Mouse (Mus musculus): ENCODE data around the gene Miga1. TPM values are rescaled to one million over a fixed set of nuclear protein-coding genes. Genes with fewer than 3 reads are reported as not detected.

Gene Miga1
- total RNA-seq, 1 experiment from 2014 or later: 29.1 TPM

Other genes with a start within 250 kb of the Miga1 start
- gene Gipc2, start 174.2 kb downstream of the Miga1 start, total RNA-seq (2017): 1.2 TPM in 1 of 2 replicates, not detected in the other
- 72.1 and 88.3 TPM in 2 replicates for gene Dnajb4, start 130.1 kb downstream of the Miga1 start, total RNA-seq (2017)
- 244 and 251 TPM in 2 replicates for gene Fubp1, start 130.0 kb downstream of the Miga1 start, total RNA-seq (2017)
- gene Nexn, start 74.1 kb downstream of the Miga1 start, total RNA-seq (2017): 0.64 TPM in 1 of 2 replicates, not detected in the other
- gene Usp33, start 6.1 kb upstream of the Miga1 start, total RNA-seq (2017): 65.3 and 67.5 TPM in 2 replicates
- 75.6 and 95.0 TPM in 2 replicates for gene Zzz3, start 55.1 kb upstream of the Miga1 start, total RNA-seq (2017)